Mouse (Mus musculus) liver, adult 2 months (tissue): ENCODE measurements around the gene Gm266. TPM values are rescaled to one million over a fixed set of nuclear protein-coding genes. Genes with fewer than 3 reads are reported as not detected.

Source experiments
- DNase-seq: peaks from one replicate; pipeline ENCODE4 v3.0.0-alpha.2; 2011; ENCODE audit warnings: low read depth, low spot score; ENCODE audit errors: extremely low read depth
- H3K27ac ChIP-seq: fragments of 200-500 bp; replicated peaks from 2 replicates; pipeline ENCODE4 v1.5.1; 2012; ENCODE audit warnings: low read depth, mild to moderate bottlenecking, control low read depth, inconsistent platforms, low read length; ENCODE audit not compliant: insufficient read depth
- H3K27me3 ChIP-seq: fragments of 200-500 bp; 2 replicates; pipeline ENCODE4 v1.6.1; 2012; ENCODE audit warnings: mild to moderate bottlenecking, moderate library complexity, low read length, inconsistent platforms; ENCODE audit not compliant: control insufficient read depth, insufficient read depth
- H3K36me3 ChIP-seq: fragments of 200-500 bp; 2 replicates; pipeline ENCODE4 v1.6.1; 2012; ENCODE audit warnings: low read length, inconsistent platforms; ENCODE audit not compliant: control insufficient read depth, insufficient read depth
- H3K4me1 ChIP-seq: fragments of 200-500 bp; 2 replicates; pipeline ENCODE4 v1.6.1; 2011; ENCODE audit warnings: low read length; ENCODE audit not compliant: control insufficient read depth, insufficient read depth
- H3K4me3 ChIP-seq: fragments of 200-500 bp; 2 replicates; pipeline ENCODE4 v1.5.1; 2011; ENCODE audit warnings: low read depth, mild to moderate bottlenecking, control low read depth, low read length, moderate library complexity; ENCODE audit not compliant: insufficient read depth
- H3K79me2 ChIP-seq: fragments of 200-500 bp; 2 replicates; pipeline ENCODE4 v1.6.1; 2012; ENCODE audit warnings: inconsistent platforms, mild to moderate bottlenecking, low read length, moderate library complexity; ENCODE audit not compliant: control insufficient read depth, insufficient read depth
- H3K9ac ChIP-seq: fragments of 200-500 bp; 2 replicates; pipeline ENCODE4 v1.6.1; 2012; ENCODE audit warnings: low read depth, mild to moderate bottlenecking, control low read depth, inconsistent platforms, low read length
- CTCF ChIP-seq: fragments of 200-500 bp; IDR thresholded peaks from 2 replicates; pipeline ENCODE4 v1.5.1; 2011; ENCODE audit warnings: low read depth, low read length, control low read depth
- POLR2A ChIP-seq: fragments of 200-500 bp; IDR thresholded peaks from 2 replicates; pipeline ENCODE4 v1.6.1; 2011; ENCODE audit warnings: low read length, control low read depth; ENCODE audit not compliant: insufficient read depth; ENCODE audit errors: extremely low read depth
- WGBS: fragments of 180-500 bp; shearing (Covaris S2); methylation state at CpG from one replicate; pipeline ENCODE4 v1.1.7; 2018; 5-methylcytosine and 5-hydroxymethylcytosine counted together
- polyA plus RNA-seq: library from polyadenylated mRNA; depleted of rRNA; stranded (reverse); fragments of >200 nt; gene quantifications from 2 replicates; pipeline ENCODE4 v1.2.3, GENCODE M21; 2012
- total RNA-seq: library from RNA; depleted of rRNA; stranded (reverse); fragments of >200 nt; gene quantifications from 2 replicates; pipeline ENCODE4 v1.2.3, GENCODE M21; 2014

The Gm266 gene
- total and polyA plus RNA-seq, 2 experiments = not detected

GRCm38 (mm10) chr12:111507962-111508361, 22.3 kb upstream of the Gm266 start:
- TF ChIP-seq CTCF = no peak
- no peak for TF ChIP-seq POLR2A
- 93% methylated on average over 10 of the region's 10 CpGs for WGBS
- no peak overlapping the region for H3K27ac ChIP-seq
- H3K4me1 ChIP-seq = no peaks in the 10 kb centered on the region
- H3K79me2 ChIP-seq = no peaks in the 10 kb centered on the region
- no peak overlapping the region for H3K4me3 ChIP-seq
- H3K36me3 ChIP-seq = no peaks in the 10 kb centered on the region
- H3K9ac ChIP-seq = no peak overlapping the region
- H3K27me3 ChIP-seq = no peaks in the 10 kb centered on the region
- no peak for DNase-seq

- 65% methylated on average over 5 of the region's 5 CpGs for WGBS
- no peaks in the 10 kb centered on the region for H3K79me2 ChIP-seq
Measured at GRCm38 (mm10) chr12:111507001-111507400, 21.4 kb upstream of the Gm266 start.

GRCm38 (mm10) chr12:111504904-111505303, 19.3 kb upstream of the Gm266 start:
- Histone ChIP-seq H3K79me2 (no peaks in the 10 kb centered on the region), H3K9ac (no peak overlapping the region), H3K4me1 (no peaks in the 10 kb centered on the region), H3K4me3 (no peak overlapping the region), H3K36me3 (no peaks in the 10 kb centered on the region), H3K27ac (no peak overlapping the region), H3K27me3 (no peaks in the 10 kb centered on the region)
- no peak for TF ChIP-seq POLR2A
- peak; percentile 96 for TF ChIP-seq CTCF
- peak; percentile 76 for DNase-seq
- 2% methylated on average over 12 of the region's 12 CpGs for WGBS

More at GRCm38 (mm10) chr12:111507001-111507400, 21.4 kb upstream of the Gm266 start:
- Histone ChIP-seq H3K27ac (no peak overlapping the region), H3K4me1 (no peaks in the 10 kb centered on the region), H3K36me3 (no peaks in the 10 kb centered on the region), H3K27me3 (no peaks in the 10 kb centered on the region), H3K4me3 (no peak overlapping the region), H3K9ac (no peak overlapping the region)
- TF ChIP-seq CTCF (no peak), POLR2A (no peak)
- no peak for DNase-seq

GRCm38 (mm10) chr12:111503571-111503970, 17.9 kb upstream of the Gm266 start:
- Histone ChIP-seq H3K4me3 (no peak overlapping the region), H3K9ac (no peak overlapping the region), H3K27me3 (no peaks in the 10 kb centered on the region), H3K36me3 (no peaks in the 10 kb centered on the region), H3K79me2 (no peaks in the 10 kb centered on the region), H3K4me1 (no peaks in the 10 kb centered on the region), H3K27ac (no peak overlapping the region)
- WGBS = 53% methylated on average over 5 of the region's 5 CpGs
- TF ChIP-seq POLR2A (no peak), CTCF (no peak)
- DNase-seq = no peak

GRCm38 (mm10) chr12:111503063-111503567, 17.5 kb upstream of the Gm266 start:
- TF ChIP-seq CTCF = no peak

GRCm38 (mm10) chr12:111500725-111501124, 15.1 kb upstream of the Gm266 start:
- no peak overlapping the region for H3K27ac ChIP-seq
- no peak overlapping the region for H3K4me3 ChIP-seq
- no peaks in the 10 kb centered on the region for H3K36me3 ChIP-seq
- no peaks in the 10 kb centered on the region for H3K79me2 ChIP-seq
- 52% methylated on average over 5 of the region's 5 CpGs for WGBS
- no peaks in the 10 kb centered on the region for H3K27me3 ChIP-seq
- TF ChIP-seq CTCF (no peak), POLR2A (no peak)
- no peak for DNase-seq
- no peaks in the 10 kb centered on the region for H3K4me1 ChIP-seq
- H3K9ac ChIP-seq = no peak overlapping the region

More at GRCm38 (mm10) chr12:111503063-111503567, 17.5 kb upstream of the Gm266 start:
- no peak overlapping the region for H3K9ac ChIP-seq
- no peaks in the 10 kb centered on the region for H3K79me2 ChIP-seq
- no peaks in the 10 kb centered on the region for H3K4me1 ChIP-seq
- H3K27me3 ChIP-seq = no peaks in the 10 kb centered on the region
- DNase-seq = no peak
- no peaks in the 10 kb centered on the region for H3K36me3 ChIP-seq
- 81% methylated on average over 12 of the region's 12 CpGs for WGBS
- no peak overlapping the region for H3K4me3 ChIP-seq
- no peak overlapping the region for H3K27ac ChIP-seq
